Mouse (Mus musculus) myocyte (in vitro differentiated cells): ENCODE data around the gene Mast4.

Source experiments
- POLR2A ChIP-seq: IDR thresholded peaks from one replicate; pipeline ENCODE4 v1.6.1; 2011; ENCODE audit warnings: low read depth, mild to moderate bottlenecking, control low read depth, moderate library complexity; ENCODE audit not compliant: insufficient read length
- USF1 ChIP-seq: IDR thresholded peaks from one replicate; pipeline ENCODE4 v1.6.1; 2011; ENCODE audit warnings: low read depth, mild to moderate bottlenecking, control low read depth, moderate library complexity

GRCm38 (mm10) chr13:102805190-102805589 lies 529.1 kb downstream of the Mast4 start:
- TF ChIP-seq POLR2A (no peak), USF1 (no peak)
